Mouse (Mus musculus) heart, postnatal 25 days (tissue): ENCODE measurements around the gene Sirt6. TPM values are rescaled to one million over a fixed set of nuclear protein-coding genes. Genes with fewer than 3 reads are reported as not detected.

ENCODE experiments used
- total RNA-seq, 2 experiments: library from RNA; stranded (reverse); gene quantifications; 2 replicates each; pipeline ENCODE4 v1.2.3; 2021

The Sirt6 gene
- total RNA-seq, 2 experiments from 2014 or later: 8.0 to 8.5 TPM

Other genes starting within 250 kb of the Sirt6 start
- gene Fzr1, start 249.3 kb downstream of the Sirt6 start, total RNA-seq: 10 to 100 TPM; 27.7 to 32.3 TPM
- gene Dohh, start 243.4 kb downstream of the Sirt6 start, total RNA-seq: 10 to 100 TPM; 52.0 to 56.2 TPM
- gene Gm48551, start 243.3 kb downstream of the Sirt6 start, total RNA-seq: under 1 TPM; 0.61 to 0.78 TPM
- gene Gm48552, start 238.8 kb downstream of the Sirt6 start, total RNA-seq: under 1 TPM in 1 of 2 experiments, not detected in 1; 0.70 TPM
- 1 to 10 TPM; 2.0 TPM for gene Smim24, start 234.7 kb downstream of the Sirt6 start, total RNA-seq
- 100 to 1,000 TPM; 110 to 130 TPM for gene Nfic, start 172.2 kb downstream of the Sirt6 start, total RNA-seq
- gene Celf5, start 145.1 kb downstream of the Sirt6 start, total RNA-seq: under 1 TPM; 0.17 to 0.47 TPM
- gene Ncln, start 131.4 kb downstream of the Sirt6 start, total RNA-seq: 10 to 100 TPM; 65.3 to 65.6 TPM
- gene S1pr4, start 127.7 kb downstream of the Sirt6 start, total RNA-seq: 1 to 10 TPM; 1.0 to 1.1 TPM
- 1 to 10 TPM in 1 of 2 experiments, under 1 TPM in 1; 0.81 to 1.0 TPM for gene Gna15, start 103.6 kb downstream of the Sirt6 start, total RNA-seq
- 10 to 100 TPM; 49.6 to 54.6 TPM for gene Gna11, start 82.6 kb downstream of the Sirt6 start, total RNA-seq
- gene Aes, start 68.3 kb downstream of the Sirt6 start, total RNA-seq: 1,000 to 10,000 TPM; 1,086 to 1,128 TPM
- gene Tle2, start 53.2 kb downstream of the Sirt6 start, total RNA-seq: 1 to 10 TPM; 8.4 to 9.7 TPM
- 1 to 10 TPM; 6.7 to 7.4 TPM for gene Tle6, start 26.7 kb downstream of the Sirt6 start, total RNA-seq
- 1 to 10 TPM; 1.9 to 2.8 TPM for gene BC025920, start 21.5 kb downstream of the Sirt6 start, total RNA-seq
- gene Ankrd24, start 743 bp upstream of the Sirt6 start, total RNA-seq: 10 to 100 TPM in 1 of 2 experiments, 1 to 10 TPM in 1; 9.4 to 10.1 TPM
- gene Gm10778, start 21.3 kb upstream of the Sirt6 start, total RNA-seq: 1 to 10 TPM; 1.7 to 3.0 TPM
- gene Zfp433, start 77.0 kb upstream of the Sirt6 start, total RNA-seq: 1 to 10 TPM; 3.7 to 6.5 TPM
- gene Gm3055, start 143.4 kb upstream of the Sirt6 start, total RNA-seq: 1 to 10 TPM; 2.1 to 3.0 TPM
- gene Gm4767, start 184.4 kb upstream of the Sirt6 start, total RNA-seq: 1 to 10 TPM; 1.2 to 1.7 TPM
- gene Gm32687, start 236.1 kb upstream of the Sirt6 start, total RNA-seq: 1 to 10 TPM; 1.0 to 1.9 TPM